Mouse (Mus musculus): ENCODE measurements around the gene Hcn2.
"Not testable (repeated sequence)": the region's sequence is repeated elsewhere in the genome, so short reads cannot be mapped to it uniquely, and the experiment has no call there.

Gene Hcn2

GRCm38 (mm10) chr10:79687513-79687912 lies 28.9 kb upstream of the Hcn2 start:
- no peak for DNase-seq

- DNase-seq: no peak
Observed at GRCm38 (mm10) chr10:79688720-79689119, 27.7 kb upstream of the Hcn2 start, which contains the start of gene Gzmm. Gene Gzmm (plus strand): TSS chr10:79689020.

GRCm38 (mm10) chr10:79689178-79689577 lies 27.3 kb upstream of the Hcn2 start:
- DNase-seq: peak; percentile 38

GRCm38 (mm10) chr10:79691986-79692548 lies 24.4 kb upstream of the Hcn2 start:
- peak; percentile 24 for DNase-seq

GRCm38 (mm10) chr10:79693580-79694378 lies 22.7 kb upstream of the Hcn2 start:
- peak; percentile 62 for DNase-seq

- no peak for DNase-seq
Observed at GRCm38 (mm10) chr10:79694379-79694655, 22.1 kb upstream of the Hcn2 start.

GRCm38 (mm10) chr10:79695231-79696128 lies 21.0 kb upstream of the Hcn2 start:
- DNase-seq: peak; percentile 84

GRCm38 (mm10) chr10:79696129-79696651 lies 20.2 kb upstream of the Hcn2 start:
- DNase-seq: no peak

GRCm38 (mm10) chr10:79697916-79698315 lies 18.5 kb upstream of the Hcn2 start:
- peak; percentile 91 for DNase-seq

- DNase-seq: peak; percentile 59
Observed at GRCm38 (mm10) chr10:79698459-79698858, 18.0 kb upstream of the Hcn2 start.

GRCm38 (mm10) chr10:79700676-79701075 lies 15.8 kb upstream of the Hcn2 start:
- DNase-seq: no peak

- no peak for DNase-seq
Observed at GRCm38 (mm10) chr10:79701443-79702129, 14.8 kb upstream of the Hcn2 start.

GRCm38 (mm10) chr10:79702970-79703369 lies 13.5 kb upstream of the Hcn2 start:
- not testable (repeated sequence) for DNase-seq

- DNase-seq: no peak
Observed at GRCm38 (mm10) chr10:79703541-79703940, 12.9 kb upstream of the Hcn2 start.

GRCm38 (mm10) chr10:79704065-79704969 lies 12.1 kb upstream of the Hcn2 start, which contains the start of gene Bsg:
Gene Bsg (plus strand): TSS chr10:79704491.
- peak; percentile 99 for DNase-seq

- DNase-seq: peak; percentile 62
Observed at GRCm38 (mm10) chr10:79704970-79705360, 11.5 kb upstream of the Hcn2 start.

- no peak for DNase-seq
Observed at GRCm38 (mm10) chr10:79705951-79706350, 10.5 kb upstream of the Hcn2 start.

GRCm38 (mm10) chr10:79706406-79707094 lies 9.9 kb upstream of the Hcn2 start:
- peak; percentile 79 for DNase-seq

GRCm38 (mm10) chr10:79707162-79707561 lies 9.3 kb upstream of the Hcn2 start:
- DNase-seq: peak; percentile 90

- peak; percentile 43 for DNase-seq
Observed at GRCm38 (mm10) chr10:79707759-79708158, 8.7 kb upstream of the Hcn2 start.

GRCm38 (mm10) chr10:79708668-79709067 lies 7.8 kb upstream of the Hcn2 start:
- peak; percentile 46 for DNase-seq
